Mouse (Mus musculus) embryonic facial prominence, embryonic 14.5 days (tissue): Measurements from ENCODE around the gene Zfp652. TPM values are rescaled to one million over a fixed set of nuclear protein-coding genes. Genes with fewer than 3 reads are reported as not detected.

Source experiments
- ATAC-seq: fragments of 200-750 bp; cut with Nextera tagmentation; 2 replicates; pipeline ENCODE4 v1.8.0; 2017; ENCODE audit warnings: low read depth, moderate number of reproducible peaks, moderate TSS enrichment
- DNase-seq: peaks from one replicate; pipeline ENCODE4 v3.0.0-alpha.2; 2015; ENCODE audit warnings: low spot score
- H3K27ac ChIP-seq: fragments of 300-500 bp; sonication (generic); replicated peaks from 2 replicates; pipeline ENCODE4 v1.5.1; 2014; ENCODE audit warnings: low read depth, mild to moderate bottlenecking, low read length, moderate library complexity
- H3K27me3 ChIP-seq: fragments of 300-500 bp; sonication (generic); replicated peaks from 2 replicates; pipeline ENCODE4 v1.6.1; 2014; ENCODE audit warnings: low read length; ENCODE audit not compliant: control insufficient read depth, insufficient read depth
- H3K36me3 ChIP-seq: fragments of 300-500 bp; sonication (generic); 2 replicates; pipeline ENCODE4 v1.6.1; 2014; ENCODE audit warnings: low read length, mixed read lengths; ENCODE audit not compliant: control insufficient read depth, insufficient read depth
- H3K4me1 ChIP-seq: fragments of 300-500 bp; sonication (generic); 2 replicates; pipeline ENCODE4 v1.6.1; 2014; ENCODE audit warnings: antibody characterized with exemption, low read length; ENCODE audit not compliant: control insufficient read depth, insufficient read depth
- H3K4me2 ChIP-seq: fragments of 300-500 bp; sonication (generic); 2 replicates; pipeline ENCODE4 v1.6.1; 2014; ENCODE audit warnings: low read depth, mild to moderate bottlenecking, low read length, moderate library complexity, mixed read lengths
- H3K4me3 ChIP-seq: fragments of 300-500 bp; sonication (generic); 2 replicates; pipeline ENCODE4 v1.5.1; 2014; ENCODE audit warnings: low read depth, mild to moderate bottlenecking, low read length
- H3K9ac ChIP-seq: fragments of 300-500 bp; sonication (generic); 2 replicates; pipeline ENCODE4 v1.6.1; 2014; ENCODE audit warnings: low read depth, mild to moderate bottlenecking, low read length, moderate library complexity, mixed read lengths
- H3K9me3 ChIP-seq: fragments of 300-500 bp; sonication (generic); 2 replicates; pipeline ENCODE4 v1.6.1; 2016; ENCODE audit warnings: low read length; ENCODE audit not compliant: control insufficient read depth
- WGBS: fragments of 180-500 bp; shearing (Covaris S2); extraction: QIAGEN DNeasy Blood & Tissue Kit; methylation state at CpG from one replicate; pipeline ENCODE4 v1.1.7; 2014; 5-methylcytosine and 5-hydroxymethylcytosine counted together
- polyA plus RNA-seq: library from polyadenylated mRNA; unstranded; fragments of >200 nt; fragmentation: Nextera tagmentation; extraction: Ambion mirVana; gene quantifications from 2 replicates; pipeline ENCODE4 v1.2.1, GENCODE M21; 2014

Zfp652 gene
- polyA plus RNA-seq, 1 experiment from 2014 or later: 11.5 TPM

GRCm38 (mm10) chr11:95716136-95716535, 3.7 kb downstream of the Zfp652 start:
- H3K4me3 ChIP-seq: no peak overlapping the region
- H3K4me2 ChIP-seq: no peak overlapping the region
- no peak for DNase-seq
- H3K36me3 ChIP-seq: no peaks in the 10 kb centered on the region
- H3K27ac ChIP-seq: no peak overlapping the region
- H3K27me3 ChIP-seq: no peaks in the 10 kb centered on the region
- H3K4me1 ChIP-seq: peaks cover 13% of the 10 kb centered on the region
- no peak overlapping the region for H3K9ac ChIP-seq
- no peak for ATAC-seq
- 64% methylated on average over 8 of the region's 8 CpGs for WGBS
- H3K9me3 ChIP-seq: no peaks in the 10 kb centered on the region

- H3K36me3 ChIP-seq: 0 out of 2 replicates have a peak, but pooled peaks cover 5% of the 10 kb centered on the region
- 92% methylated on average over 3 of the region's 3 CpGs for WGBS
- ATAC-seq (no peak), DNase-seq (no peak)
- H3K27me3 ChIP-seq: no peaks in the 10 kb centered on the region
- H3K27ac ChIP-seq: no peak overlapping the region
- H3K9ac ChIP-seq: no peak overlapping the region
- no peaks in the 10 kb centered on the region for H3K9me3 ChIP-seq
- no peak overlapping the region for H3K4me2 ChIP-seq
- no peak overlapping the region for H3K4me3 ChIP-seq
- peaks cover 7% of the 10 kb centered on the region for H3K4me1 ChIP-seq
Observed at GRCm38 (mm10) chr11:95719356-95719755, 6.9 kb downstream of the Zfp652 start.

- no peaks in the 10 kb centered on the region for H3K27me3 ChIP-seq
- no peaks in the 10 kb centered on the region for H3K9me3 ChIP-seq
- DNase-seq: no peak
- WGBS: 96% methylated on average over 5 of the region's 5 CpGs
- no peak within 1 kb of the TSS for H3K4me2 ChIP-seq
- 0 out of 2 replicates have a peak, but pooled peaks cover 5% of the 10 kb centered on the region for H3K36me3 ChIP-seq
- no peak within 1 kb of the TSS for H3K27ac ChIP-seq
- no peak within 1 kb of the TSS for H3K9ac ChIP-seq
- ATAC-seq: no peak
- H3K4me1 ChIP-seq: no peaks in the 10 kb centered on the region
- no peak within 1 kb of the TSS for H3K4me3 ChIP-seq
Observed at GRCm38 (mm10) chr11:95723287-95723686, 10.8 kb downstream of the Zfp652 start, which contains the start of gene B130006D01Rik. Gene B130006D01Rik, plus strand, starts transcription at chr11:95723587.

- DNase-seq: no peak
- Histone ChIP-seq H3K4me3 (no peak overlapping the region), H3K9me3 (no peaks in the 10 kb centered on the region), H3K9ac (no peak overlapping the region), H3K27me3 (no peaks in the 10 kb centered on the region), H3K4me2 (no peak overlapping the region), H3K27ac (no peak overlapping the region), H3K4me1 (no peaks in the 10 kb centered on the region), H3K36me3 (0 out of 2 replicates have a peak, but pooled peaks cover 5% of the 10 kb centered on the region)
- WGBS: 94% methylated on average over 4 of the region's 4 CpGs
- ATAC-seq: no peak
Observed at GRCm38 (mm10) chr11:95724466-95724865, 12.0 kb downstream of the Zfp652 start.

GRCm38 (mm10) chr11:95726156-95726555, 13.7 kb downstream of the Zfp652 start:
- Histone ChIP-seq H3K9ac (no peak overlapping the region), H3K4me1 (no peaks in the 10 kb centered on the region), H3K27ac (no peak overlapping the region), H3K9me3 (no peaks in the 10 kb centered on the region), H3K4me2 (no peak overlapping the region), H3K4me3 (no peak overlapping the region), H3K36me3 (0 out of 2 replicates have a peak, but pooled peaks cover 5% of the 10 kb centered on the region), H3K27me3 (no peaks in the 10 kb centered on the region)
- 70% methylated on average over 4 of the region's 4 CpGs for WGBS
- ATAC-seq (no peak), DNase-seq (no peak)

GRCm38 (mm10) chr11:95727947-95728346, 15.5 kb downstream of the Zfp652 start:
- DNase-seq: no peak
- Histone ChIP-seq H3K4me1 (no peaks in the 10 kb centered on the region), H3K27me3 (no peaks in the 10 kb centered on the region), H3K36me3 (no peaks in the 10 kb centered on the region), H3K27ac (no peak overlapping the region), H3K4me2 (no peak overlapping the region), H3K9ac (no peak overlapping the region), H3K9me3 (no peaks in the 10 kb centered on the region), H3K4me3 (no peak overlapping the region)
- ATAC-seq: no peak
- 89% methylated on average over 5 of the region's 5 CpGs for WGBS

GRCm38 (mm10) chr11:95728916-95729907, 16.7 kb downstream of the Zfp652 start:
- WGBS: 85% methylated on average over 12 of the region's 12 CpGs
- no peaks in the 10 kb centered on the region for H3K27me3 ChIP-seq
- no peak overlapping the region for H3K9ac ChIP-seq
- no peak for DNase-seq
- no peaks in the 10 kb centered on the region for H3K9me3 ChIP-seq
- no peak for ATAC-seq
- H3K4me1 ChIP-seq: no peaks in the 10 kb centered on the region
- no peak overlapping the region for H3K4me3 ChIP-seq
- H3K4me2 ChIP-seq: no peak overlapping the region
- H3K27ac ChIP-seq: no peak overlapping the region
- no peaks in the 10 kb centered on the region for H3K36me3 ChIP-seq

- Histone ChIP-seq H3K4me2 (no peak overlapping the region), H3K27ac (no peak overlapping the region), H3K9me3 (no peaks in the 10 kb centered on the region), H3K4me3 (no peak overlapping the region), H3K9ac (no peak overlapping the region), H3K27me3 (no peaks in the 10 kb centered on the region), H3K4me1 (no peaks in the 10 kb centered on the region), H3K36me3 (no peaks in the 10 kb centered on the region)
- 89% methylated on average over 2 of the region's 2 CpGs for WGBS
- DNase-seq (no peak), ATAC-seq (no peak)
Observed at GRCm38 (mm10) chr11:95734485-95734884, 22.0 kb downstream of the Zfp652 start.
